In genomic region chr4:107318646-107319045, GRCm38 (mm10) we compare ENCODE assay signal across 18 mouse cellular contexts. TPM values are rescaled to one million over a fixed set of nuclear protein-coding genes. Genes with fewer than 3 reads are reported as not detected.
DNase-seq lines count a peak whose midpoint lies in the region; ATAC-seq lines count a peak whose summit lies in the region.
"Had no signal": no experiment of that assay in that cellular context is flagged by ENCODE, and none has a peak within 500 bp of the region (broad histone marks: within the 10 kb centered on the region; RNA-seq: fewer than 3 reads in every experiment).

No protein-coding gene starts in this region.

- DNase-seq in right cerebral cortex, adult 18-20 months: peak; percentile 15
- no peak for DNase-seq in right cerebral cortex, postnatal 36 days (ENCODE audit: low spot score in 2 of 2)
- peak; percentile 3 for DNase-seq in telencephalon, adult 2 months (ENCODE audit: low read depth, low spot score)
- peak; percentile 51 for DNase-seq in testis, postnatal 14 days (ENCODE audit: low spot score)
- DNase-seq in layer of hippocampus, adult 11-12 months (ENCODE audit: low spot score): no peak
- DNase-seq: adrenal gland, adult 8-10 months; adrenal gland, postnatal 25 days; cerebellum, adult 11-12 months; cerebellum, adult 2 months; cerebellum, adult 9-10 months; cerebellum, postnatal 10 days; cerebellum, postnatal 25 days; forebrain, postnatal 0 days had no signal

- ATAC-seq in monocyte, adult 5-6 weeks (replicated peaks; ENCODE audit: insufficient number of reproducible peaks, low FRiP score, low TSS enrichment, poor library complexity, severe bottlenecking): no peak
- ATAC-seq: forebrain, embryonic 13.5 days; forebrain, embryonic 15.5 days; forebrain, postnatal 0 days had no signal

RNA-seq across cellular contexts. Expression of gene Yipf1, which starts 4.5 kb away (rescaled TPM):
- total RNA-seq in monocyte, adult 5-6 weeks (2017): 34.3 to 53.2 TPM (median 48.5 TPM) in 3 replicates

RNA-seq across cellular contexts. Expression of gene Dio1, which starts 11.7 kb away (rescaled TPM):
- not detected in 3 replicates for total RNA-seq in monocyte, adult 5-6 weeks (2017)
- total RNA-seq: adrenal gland, adult 8-10 months; adrenal gland, postnatal 25 days; ES-E14; forebrain, postnatal 0 days; MEL had no signal

RNA-seq across cellular contexts. Expression of gene Ndc1, which starts 48.9 kb away (rescaled TPM):
- total RNA-seq in monocyte, adult 5-6 weeks (2017): 3.7 to 6.6 TPM (median 4.9 TPM) in 3 replicates

Comparison
In these comparisons a context has a peak if more than half of its experiments do, and no peak if none do; other contexts are left out.
1. DNase-seq: peak in right cerebral cortex, adult 18-20 months (single experiment), telencephalon, adult 2 months (single experiment) and testis, postnatal 14 days (single experiment); none in right cerebral cortex, postnatal 36 days (0 of 2) and layer of hippocampus, adult 11-12 months (single experiment).